13 mouse cellular contexts compared by ENCODE assay signal in genomic region chr7:56017761-56018160, GRCm38 (mm10). TPM values are rescaled to one million over a fixed set of nuclear protein-coding genes. Genes with fewer than 3 reads are reported as not detected.
A peak's percentile ranks its signal among the peaks of the same experiment; 100 is the strongest.
DNase-seq lines count a peak whose midpoint lies in the region; ATAC-seq and TF ChIP-seq lines count a peak whose summit lies in the region.
"Had no signal": no experiment of that assay in that cellular context is flagged by ENCODE, and none has a peak within 500 bp of the region (broad histone marks: within the 10 kb centered on the region; RNA-seq: fewer than 3 reads in every experiment).

No protein-coding gene starts in this region.

- no peak for TF ChIP-seq CTCF in gastrocnemius, adult 2 months (IDR thresholded peaks at IDR 0.05)

- no peak overlapping the region for H3K4me3 ChIP-seq in midbrain, embryonic 12.5 days
- no peak overlapping the region for H3K4me3 ChIP-seq in midbrain, embryonic 11.5 days (ENCODE audit: low read depth, low read length)
- H3K4me3 ChIP-seq in liver, embryonic 13.5 days (replicated peaks), result peak overlapping the region; percentile 86
- H3K4me3 ChIP-seq in neural tube, embryonic 14.5 days (ENCODE audit: low read depth, low read length), result 0 out of 2 replicates have a peak overlapping the region, but pooled peaks have one; percentile 75
- H3K4me3 ChIP-seq in gastrocnemius, adult 2 months, result no peak overlapping the region

- no peak for ATAC-seq in midbrain, embryonic 12.5 days (ENCODE audit: low FRiP score, low read depth)
- no peak for ATAC-seq in midbrain, embryonic 11.5 days (ENCODE audit: low FRiP score)
- no peak for ATAC-seq in liver, embryonic 13.5 days (ENCODE audit: low read depth)
- no peak for ATAC-seq in neural tube, embryonic 14.5 days (ENCODE audit: low read depth)

- peaks cover 5% of the 10 kb centered on the region; the same call in 1 of the 2 replicates for H3K4me1 ChIP-seq in midbrain, embryonic 12.5 days
- H3K4me1 ChIP-seq in midbrain, embryonic 11.5 days (ENCODE audit: control insufficient read depth, insufficient read depth, low read length), result peaks cover 2% of the 10 kb centered on the region; the same call in 1 of the 2 replicates
- peaks cover 67% of the 10 kb centered on the region for H3K4me1 ChIP-seq in liver, embryonic 13.5 days (replicated peaks)
- peaks cover 10% of the 10 kb centered on the region; the same call in 1 of the 2 replicates for H3K4me1 ChIP-seq in neural tube, embryonic 14.5 days (ENCODE audit: control insufficient read depth, insufficient read depth, low read length)

- no peaks in the 10 kb centered on the region for H3K9me3 ChIP-seq in midbrain, embryonic 12.5 days
- H3K9me3 ChIP-seq in midbrain, embryonic 11.5 days (ENCODE audit: control insufficient read depth, low read length), result no peaks in the 10 kb centered on the region
- no peaks in the 10 kb centered on the region for H3K9me3 ChIP-seq in liver, embryonic 13.5 days (replicated peaks)
- no peaks in the 10 kb centered on the region for H3K9me3 ChIP-seq in neural tube, embryonic 14.5 days (ENCODE audit: control insufficient read depth, low read length)

- intact Hi-C loops in gastrocnemius, adult 2 months (cut with DNase I), result loop anchor here (2.0 kb wide), 1 partner anchor 31 kb away; no protein-coding TSS in a partner anchor

- no peak overlapping the region for H3K9ac ChIP-seq in midbrain, embryonic 12.5 days (replicated peaks)
- H3K9ac ChIP-seq in midbrain, embryonic 11.5 days (ENCODE audit: low read length), result no peak overlapping the region
- peak overlapping the region; percentile 98 for H3K9ac ChIP-seq in liver, embryonic 13.5 days
- H3K9ac ChIP-seq in neural tube, embryonic 14.5 days (replicated peaks; ENCODE audit: low read depth, low read length), result no peak overlapping the region

- H3K27me3 ChIP-seq in midbrain, embryonic 12.5 days, result no peaks in the 10 kb centered on the region
- H3K27me3 ChIP-seq in midbrain, embryonic 11.5 days (ENCODE audit: control insufficient read depth, insufficient read depth, low read length), result no peaks in the 10 kb centered on the region
- no peaks in the 10 kb centered on the region for H3K27me3 ChIP-seq in liver, embryonic 13.5 days
- H3K27me3 ChIP-seq in neural tube, embryonic 14.5 days (ENCODE audit: control insufficient read depth, insufficient read depth, low read length), result no peaks in the 10 kb centered on the region

- peak; percentile 23 for DNase-seq in heart, adult 11 months
- DNase-seq in heart, postnatal 4 days, result no peak
- DNase-seq in midbrain, embryonic 11.5 days (ENCODE audit: low spot score, missing footprints), result no peak
- no peak for DNase-seq in liver, embryonic 13.5 days
- DNase-seq in gastrocnemius, adult 2 months, result no peak
- DNase-seq in spleen, adult 12 weeks (ENCODE audit: low spot score), result no peak
- DNase-seq: B cell, adult 2 months; cerebellum, adult 11-12 months; heart, postnatal 14 days; kidney, adult 11 months; kidney, postnatal 25 days had no signal

- no peak overlapping the region for H3K27ac ChIP-seq in midbrain, embryonic 12.5 days (replicated peaks)
- H3K27ac ChIP-seq in midbrain, embryonic 11.5 days (ENCODE audit: low read depth, low read length), result no peak overlapping the region
- H3K27ac ChIP-seq in liver, embryonic 13.5 days, result peak overlapping the region; percentile 98
- H3K27ac ChIP-seq in neural tube, embryonic 14.5 days (ENCODE audit: low read depth, low read length), result no peak overlapping the region
- no peak overlapping the region for H3K27ac ChIP-seq in gastrocnemius, adult 2 months

- peak overlapping the region; percentile 66; the same call in 1 of the 2 replicates for H3K4me2 ChIP-seq in midbrain, embryonic 12.5 days (replicated peaks)
- no peak overlapping the region for H3K4me2 ChIP-seq in midbrain, embryonic 11.5 days
- peak overlapping the region; percentile 90 for H3K4me2 ChIP-seq in liver, embryonic 13.5 days
- peak overlapping the region; percentile 60; the same call in 1 of the 2 replicates for H3K4me2 ChIP-seq in neural tube, embryonic 14.5 days (ENCODE audit: low read depth, low read length)

- WGBS in midbrain, embryonic 12.5 days, result 83% methylated on average over 3 of the region's 3 CpGs
- 86% methylated on average over 3 of the region's 3 CpGs for WGBS in midbrain, embryonic 11.5 days
- WGBS in liver, embryonic 13.5 days (ENCODE audit: insufficient replicate concordance), result 55% methylated on average over 3 of the region's 3 CpGs
- 82% methylated on average over 3 of the region's 3 CpGs for WGBS in neural tube, embryonic 14.5 days

- no peaks in the 10 kb centered on the region for H3K36me3 ChIP-seq in midbrain, embryonic 12.5 days
- no peaks in the 10 kb centered on the region for H3K36me3 ChIP-seq in midbrain, embryonic 11.5 days (ENCODE audit: control insufficient read depth, insufficient read depth, low read length)
- H3K36me3 ChIP-seq in liver, embryonic 13.5 days, result no peaks in the 10 kb centered on the region
- no peaks in the 10 kb centered on the region for H3K36me3 ChIP-seq in neural tube, embryonic 14.5 days (ENCODE audit: control insufficient read depth, insufficient read depth, low read length)

RNA-seq across cellular contexts. Expression of gene Nipa1, which starts 2.0 kb away (rescaled TPM):
- 1 to 10 TPM; 3.7 to 3.8 TPM for total RNA-seq in heart, postnatal 4 days (2021)
- polyA plus RNA-seq in midbrain, embryonic 12.5 days (2016; fragmentation: Nextera tagmentation; extraction: Ambion mirVana), result 15.2 TPM in 2 replicates
- polyA plus RNA-seq in midbrain, embryonic 11.5 days (2014; fragmentation: Nextera tagmentation; extraction: Ambion mirVana), result 10.2 and 10.9 TPM in 2 replicates
- 15.6 and 16.2 TPM in 2 replicates for polyA plus RNA-seq in liver, embryonic 13.5 days (2015; fragmentation: Nextera tagmentation; extraction: Ambion mirVana)
- 23.6 and 23.9 TPM in 2 replicates for polyA plus RNA-seq in neural tube, embryonic 14.5 days (2014; fragmentation: Nextera tagmentation; extraction: Ambion mirVana)
- 1 to 10 TPM; 2.5 to 3.5 TPM for total RNA-seq in gastrocnemius, adult 2 months (2021)

RNA-seq across cellular contexts. Expression of gene Herc2, which starts 32.2 kb away (rescaled TPM):
- total RNA-seq in heart, postnatal 4 days (2021), result 10 to 100 TPM; 42.8 to 43.6 TPM
- polyA plus RNA-seq in midbrain, embryonic 12.5 days (2016; fragmentation: Nextera tagmentation; extraction: Ambion mirVana), result 37.6 and 39.6 TPM in 2 replicates
- polyA plus RNA-seq in midbrain, embryonic 11.5 days (2014; fragmentation: Nextera tagmentation; extraction: Ambion mirVana), result 24.4 and 27.6 TPM in 2 replicates
- polyA plus RNA-seq in liver, embryonic 13.5 days (2015; fragmentation: Nextera tagmentation; extraction: Ambion mirVana), result 15.6 and 15.7 TPM in 2 replicates
- polyA plus RNA-seq in neural tube, embryonic 14.5 days (2014; fragmentation: Nextera tagmentation; extraction: Ambion mirVana), result 57.2 and 66.4 TPM in 2 replicates
- 10 to 100 TPM; 44.5 to 63.8 TPM for total RNA-seq in gastrocnemius, adult 2 months (2021)

RNA-seq across cellular contexts. Expression of gene Nipa2, which starts 55.5 kb away (rescaled TPM):
- 10 to 100 TPM; 52.7 to 54.0 TPM for total RNA-seq in heart, postnatal 4 days (2021)
- 44.1 and 50.7 TPM in 2 replicates for polyA plus RNA-seq in midbrain, embryonic 12.5 days (2016; fragmentation: Nextera tagmentation; extraction: Ambion mirVana)
- 44.8 and 48.0 TPM in 2 replicates for polyA plus RNA-seq in midbrain, embryonic 11.5 days (2014; fragmentation: Nextera tagmentation; extraction: Ambion mirVana)
- 24.9 and 29.3 TPM in 2 replicates for polyA plus RNA-seq in liver, embryonic 13.5 days (2015; fragmentation: Nextera tagmentation; extraction: Ambion mirVana)
- polyA plus RNA-seq in neural tube, embryonic 14.5 days (2014; fragmentation: Nextera tagmentation; extraction: Ambion mirVana), result 38.5 and 47.9 TPM in 2 replicates
- total RNA-seq in gastrocnemius, adult 2 months (2021), result 10 to 100 TPM; 31.7 to 32.6 TPM

Comparison
In these comparisons a context has a peak if more than half of its experiments do, and no peak if none do; other contexts are left out.
1. H3K4me3 ChIP-seq: peak in liver, embryonic 13.5 days (single experiment) and neural tube, embryonic 14.5 days (single experiment); none in midbrain, embryonic 12.5 days (single experiment), midbrain, embryonic 11.5 days (single experiment) and gastrocnemius, adult 2 months (single experiment).